Mouse (Mus musculus) kidney, adult 2 months (tissue): ENCODE measurements around the gene Dusp13.

Experiments
- CTCF ChIP-seq: fragments of 200-500 bp; conservative IDR thresholded peaks from 2 replicates; pipeline ENCODE4 v1.5.1; 2011; ENCODE audit warnings: low read depth, mild to moderate bottlenecking, control low read depth, low read length, moderate library complexity, mixed read lengths; ENCODE audit not compliant: insufficient read depth, insufficient read length
- POLR2A ChIP-seq: fragments of 200-500 bp; IDR thresholded peaks from one replicate; pipeline ENCODE4 v1.6.1; 2011; ENCODE audit warnings: low read depth, low read length, control low read depth

GRCm38 (mm10) chr14:21741314-21741713 lies 9.7 kb downstream of the Dusp13 start:
- TF ChIP-seq CTCF (no peak), POLR2A (no peak)
